ENCODE assay signal across 10 mouse cellular contexts in the genomic region with DNA sequence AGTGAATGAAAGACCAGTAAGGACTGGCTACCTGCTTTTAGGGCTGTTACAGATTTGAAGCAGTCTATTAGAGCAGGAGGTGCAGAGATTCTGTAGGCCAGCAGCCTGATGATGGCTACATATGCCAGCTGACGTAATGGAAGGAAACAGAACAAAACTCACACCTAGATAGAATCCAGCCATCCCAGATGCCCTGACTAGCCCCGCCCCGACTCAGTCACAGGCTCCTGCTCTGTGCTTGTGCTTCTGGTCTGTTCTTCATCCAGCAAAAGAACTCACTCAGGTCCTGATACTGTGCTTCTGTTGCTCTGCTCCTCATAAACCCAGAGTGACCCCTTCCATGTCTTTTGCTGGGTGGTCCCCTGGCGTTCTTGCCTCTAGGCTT. TPM values are rescaled to one million over a fixed set of nuclear protein-coding genes. Genes with fewer than 3 reads are reported as not detected.
DNase-seq lines count a peak whose midpoint lies in the region; ATAC-seq and TF ChIP-seq lines count a peak whose summit lies in the region.
"Had no signal": no experiment of that assay in that cellular context is flagged by ENCODE, and none has a peak within 500 bp of the region (broad histone marks: within the 10 kb centered on the region; RNA-seq: fewer than 3 reads in every experiment).

No protein-coding gene starts in this region.

- peak; percentile 58 for DNase-seq in intestine, embryonic 14.5 days (ENCODE audit: low spot score)
- peak; percentile 48 for DNase-seq in lung, postnatal 10 days
- DNase-seq in lung, postnatal 14 days, result no peak
- no peak for DNase-seq in heart, postnatal 0 days (ENCODE audit: low spot score)
- no peak for DNase-seq in neural tube, embryonic 10.5 days (ENCODE audit: extremely low spot score, low spot score)

- H3K9me3 ChIP-seq in intestine, embryonic 14.5 days (ENCODE audit: control insufficient read depth, low read length), result no peaks in the 10 kb centered on the region
- H3K9me3 ChIP-seq in intestine, postnatal 0 days (ENCODE audit: control insufficient read depth), result no peaks in the 10 kb centered on the region
- no peaks in the 10 kb centered on the region for H3K9me3 ChIP-seq in heart, postnatal 0 days (replicated peaks; ENCODE audit: control insufficient read depth, low read length)
- no peaks in the 10 kb centered on the region for H3K9me3 ChIP-seq in stomach, embryonic 16.5 days (replicated peaks; ENCODE audit: control insufficient read depth, low read length)
- H3K9me3 ChIP-seq in hindbrain, embryonic 12.5 days (replicated peaks), result no peaks in the 10 kb centered on the region
- H3K9me3 ChIP-seq: megakaryocyte, embryonic 14.5 days; neural tube, embryonic 13.5 days had no signal

- H3K36me3 ChIP-seq in intestine, embryonic 14.5 days (ENCODE audit: control insufficient read depth, insufficient read depth, low read length), result no peaks in the 10 kb centered on the region
- no peaks in the 10 kb centered on the region for H3K36me3 ChIP-seq in intestine, postnatal 0 days (ENCODE audit: control insufficient read depth, insufficient read depth)
- H3K36me3 ChIP-seq in heart, postnatal 0 days (replicated peaks; ENCODE audit: control insufficient read depth, insufficient read depth, low read length), result no peaks in the 10 kb centered on the region
- H3K36me3 ChIP-seq in stomach, embryonic 16.5 days (ENCODE audit: control insufficient read depth, insufficient read depth, low read length), result no peaks in the 10 kb centered on the region
- H3K36me3 ChIP-seq in hindbrain, embryonic 12.5 days, result no peaks in the 10 kb centered on the region
- H3K36me3 ChIP-seq: neural tube, embryonic 13.5 days had no signal

- TF ChIP-seq EP300 in heart, postnatal 0 days (IDR thresholded peaks at IDR 0.05; ENCODE audit: low read depth), result no peak

- no peak overlapping the region for H3K4me2 ChIP-seq in intestine, embryonic 14.5 days (ENCODE audit: low read length)
- H3K4me2 ChIP-seq in intestine, postnatal 0 days (replicated peaks; ENCODE audit: low read depth), result no peak overlapping the region
- H3K4me2 ChIP-seq in heart, postnatal 0 days (ENCODE audit: low read depth, low read length), result no peak overlapping the region
- H3K4me2 ChIP-seq in stomach, embryonic 16.5 days (ENCODE audit: low read depth, low read length), result no peak overlapping the region
- no peak overlapping the region for H3K4me2 ChIP-seq in hindbrain, embryonic 12.5 days (replicated peaks)
- H3K4me2 ChIP-seq: neural tube, embryonic 13.5 days had no signal

- peak overlapping the region; percentile 69 for H3K27ac ChIP-seq in intestine, embryonic 14.5 days (ENCODE audit: low read depth)
- no peak overlapping the region for H3K27ac ChIP-seq in intestine, postnatal 0 days (ENCODE audit: low read depth, low read length)
- peak overlapping the region; percentile 53 for H3K27ac ChIP-seq in heart, postnatal 0 days (ENCODE audit: low read depth)
- H3K27ac ChIP-seq in stomach, embryonic 16.5 days (ENCODE audit: low read length), result peak overlapping the region; percentile 81
- no peak overlapping the region for H3K27ac ChIP-seq in hindbrain, embryonic 12.5 days
- H3K27ac ChIP-seq: neural tube, embryonic 13.5 days had no signal

- TF ChIP-seq CTCF in intestine, postnatal 0 days (IDR thresholded peaks at IDR 0.05; ENCODE audit: low read depth), result no peak
- no peak for TF ChIP-seq CTCF in heart, postnatal 0 days (IDR thresholded peaks at IDR 0.05; ENCODE audit: low read depth)

- no peak overlapping the region for H3K9ac ChIP-seq in intestine, embryonic 14.5 days (ENCODE audit: low read length)
- H3K9ac ChIP-seq in intestine, postnatal 0 days (ENCODE audit: low read depth, low read length), result no peak overlapping the region
- H3K9ac ChIP-seq in heart, postnatal 0 days (replicated peaks; ENCODE audit: low read depth, low read length), result no peak overlapping the region
- H3K9ac ChIP-seq in stomach, embryonic 16.5 days (ENCODE audit: low read length), result peak overlapping the region; percentile 36; the same call in 1 of the 2 replicates
- no peak overlapping the region for H3K9ac ChIP-seq in hindbrain, embryonic 12.5 days
- H3K9ac ChIP-seq: neural tube, embryonic 13.5 days had no signal

- WGBS in intestine, embryonic 14.5 days, result 48% methylated on average over 4 of the region's 4 CpGs
- WGBS in intestine, postnatal 0 days, result 64% methylated on average over 4 of the region's 4 CpGs
- 43% methylated on average over 4 of the region's 4 CpGs for WGBS in heart, postnatal 0 days
- WGBS in stomach, embryonic 16.5 days, result 43% methylated on average over 4 of the region's 4 CpGs
- 82% methylated on average over 4 of the region's 4 CpGs for WGBS in hindbrain, embryonic 12.5 days

- ATAC-seq in intestine, embryonic 14.5 days (replicated peaks; ENCODE audit: low FRiP score, low TSS enrichment, low read depth), result no peak
- no peak for ATAC-seq in intestine, postnatal 0 days
- no peak for ATAC-seq in heart, postnatal 0 days (ENCODE audit: insufficient read depth, low read depth)
- ATAC-seq in stomach, embryonic 16.5 days (ENCODE audit: insufficient read depth, low FRiP score), result peak; percentile 18; the same call in 1 of the 2 replicates
- no peak for ATAC-seq in hindbrain, embryonic 12.5 days (ENCODE audit: low FRiP score)

- no peaks in the 10 kb centered on the region for H3K27me3 ChIP-seq in intestine, embryonic 14.5 days (replicated peaks; ENCODE audit: control insufficient read depth, insufficient read depth, low read length)
- no peaks in the 10 kb centered on the region for H3K27me3 ChIP-seq in intestine, postnatal 0 days (replicated peaks; ENCODE audit: control insufficient read depth, insufficient read depth, low read length)
- H3K27me3 ChIP-seq in heart, postnatal 0 days (ENCODE audit: control insufficient read depth, insufficient read depth, low read length), result no peaks in the 10 kb centered on the region
- H3K27me3 ChIP-seq in stomach, embryonic 16.5 days (ENCODE audit: control insufficient read depth, insufficient read depth, low read length), result no peaks in the 10 kb centered on the region
- H3K27me3 ChIP-seq in hindbrain, embryonic 12.5 days, result no peaks in the 10 kb centered on the region
- H3K27me3 ChIP-seq: megakaryocyte, embryonic 14.5 days; neural tube, embryonic 13.5 days had no signal

- H3K4me3 ChIP-seq in intestine, embryonic 14.5 days (ENCODE audit: low read depth, low read length), result no peak overlapping the region
- H3K4me3 ChIP-seq in intestine, postnatal 0 days (ENCODE audit: low read depth, low read length), result no peak overlapping the region
- H3K4me3 ChIP-seq in heart, postnatal 0 days (ENCODE audit: low read depth, low read length), result no peak overlapping the region
- no peak overlapping the region for H3K4me3 ChIP-seq in stomach, embryonic 16.5 days (replicated peaks; ENCODE audit: low read length)
- no peak overlapping the region for H3K4me3 ChIP-seq in hindbrain, embryonic 12.5 days
- H3K4me3 ChIP-seq: megakaryocyte, embryonic 14.5 days; neural tube, embryonic 13.5 days had no signal

- peaks cover 33% of the 10 kb centered on the region for H3K4me1 ChIP-seq in intestine, embryonic 14.5 days (replicated peaks; ENCODE audit: control insufficient read depth, insufficient read depth, low read length)
- no peaks in the 10 kb centered on the region for H3K4me1 ChIP-seq in intestine, postnatal 0 days (replicated peaks; ENCODE audit: control insufficient read depth, insufficient read depth, low read length)
- H3K4me1 ChIP-seq in heart, postnatal 0 days (ENCODE audit: control insufficient read depth, insufficient read depth), result peaks cover 16% of the 10 kb centered on the region
- H3K4me1 ChIP-seq in stomach, embryonic 16.5 days (ENCODE audit: control insufficient read depth, insufficient read depth, low read length), result peaks cover 30% of the 10 kb centered on the region
- peaks cover 16% of the 10 kb centered on the region for H3K4me1 ChIP-seq in hindbrain, embryonic 12.5 days

RNA-seq across cellular contexts. Expression of gene Ift122, which starts 3.1 kb away (rescaled TPM):
- polyA plus RNA-seq in intestine, embryonic 14.5 days (2014; fragmentation: Nextera tagmentation; extraction: Ambion mirVana), result 18.4 and 21.5 TPM in 2 replicates
- polyA plus RNA-seq in intestine, postnatal 0 days (2015; fragmentation: Nextera tagmentation; extraction: Ambion mirVana), result 3.0 and 3.1 TPM in 2 replicates
- 17.8 and 25.8 TPM in 2 replicates for total RNA-seq in heart, postnatal 0 days (2014; rRNA removed; ENCODE audit: low replicate concordance)
- 13.3 and 13.5 TPM in 2 replicates for polyA plus RNA-seq in heart, postnatal 0 days (2015; fragmentation: Nextera tagmentation; extraction: Ambion mirVana)
- polyA plus RNA-seq in stomach, embryonic 16.5 days (2015; fragmentation: Nextera tagmentation; extraction: Ambion mirVana), result 21.0 and 21.1 TPM in 2 replicates
- polyA plus RNA-seq in hindbrain, embryonic 12.5 days (2016; fragmentation: Nextera tagmentation; extraction: Ambion mirVana), result 28.4 and 31.5 TPM in 2 replicates

RNA-seq across cellular contexts. Expression of gene Mbd4, which starts 3.2 kb away (rescaled TPM):
- polyA plus RNA-seq in intestine, embryonic 14.5 days (2014; fragmentation: Nextera tagmentation; extraction: Ambion mirVana), result 14.7 and 18.4 TPM in 2 replicates
- 3.4 and 3.5 TPM in 2 replicates for polyA plus RNA-seq in intestine, postnatal 0 days (2015; fragmentation: Nextera tagmentation; extraction: Ambion mirVana)
- 1.2 and 1.5 TPM in 2 replicates for total RNA-seq in heart, postnatal 0 days (2014; rRNA removed; ENCODE audit: low replicate concordance)
- 3.4 and 4.8 TPM in 2 replicates for polyA plus RNA-seq in heart, postnatal 0 days (2015; fragmentation: Nextera tagmentation; extraction: Ambion mirVana)
- polyA plus RNA-seq in stomach, embryonic 16.5 days (2015; fragmentation: Nextera tagmentation; extraction: Ambion mirVana), result 14.9 and 15.0 TPM in 2 replicates
- 19.8 and 22.4 TPM in 2 replicates for polyA plus RNA-seq in hindbrain, embryonic 12.5 days (2016; fragmentation: Nextera tagmentation; extraction: Ambion mirVana)

RNA-seq across cellular contexts. Expression of gene Efcab12, which starts 18.1 kb away (rescaled TPM):
- 0.67 and 0.69 TPM in 2 replicates for polyA plus RNA-seq in intestine, embryonic 14.5 days (2014; fragmentation: Nextera tagmentation; extraction: Ambion mirVana)
- 0.05 and 0.18 TPM in 2 replicates for polyA plus RNA-seq in intestine, postnatal 0 days (2015; fragmentation: Nextera tagmentation; extraction: Ambion mirVana)
- 1.5 TPM in 1 of 2 replicates, not detected in the other for total RNA-seq in heart, postnatal 0 days (2014; rRNA removed; ENCODE audit: low replicate concordance)
- polyA plus RNA-seq in heart, postnatal 0 days (2015; fragmentation: Nextera tagmentation; extraction: Ambion mirVana), result 0.29 and 0.30 TPM in 2 replicates
- polyA plus RNA-seq in stomach, embryonic 16.5 days (2015; fragmentation: Nextera tagmentation; extraction: Ambion mirVana), result 0.60 and 0.65 TPM in 2 replicates
- 2.3 TPM in 2 replicates for polyA plus RNA-seq in hindbrain, embryonic 12.5 days (2016; fragmentation: Nextera tagmentation; extraction: Ambion mirVana)

RNA-seq across cellular contexts. Expression of gene Rpl32, which starts 47.8 kb away (rescaled TPM):
- polyA plus RNA-seq in intestine, embryonic 14.5 days (2014; fragmentation: Nextera tagmentation; extraction: Ambion mirVana), result 2,668 and 2,809 TPM in 2 replicates
- polyA plus RNA-seq in intestine, postnatal 0 days (2015; fragmentation: Nextera tagmentation; extraction: Ambion mirVana), result 1,370 and 1,375 TPM in 2 replicates
- 1,019 and 1,034 TPM in 2 replicates for total RNA-seq in heart, postnatal 0 days (2014; rRNA removed; ENCODE audit: low replicate concordance)
- polyA plus RNA-seq in heart, postnatal 0 days (2015; fragmentation: Nextera tagmentation; extraction: Ambion mirVana), result 1,074 and 1,115 TPM in 2 replicates
- polyA plus RNA-seq in stomach, embryonic 16.5 days (2015; fragmentation: Nextera tagmentation; extraction: Ambion mirVana), result 1,851 and 2,115 TPM in 2 replicates
- 1,424 and 1,629 TPM in 2 replicates for polyA plus RNA-seq in hindbrain, embryonic 12.5 days (2016; fragmentation: Nextera tagmentation; extraction: Ambion mirVana)

Comparison
In these comparisons a context has a peak if more than half of its experiments do, and no peak if none do; other contexts are left out.
1. DNase-seq: peak in intestine, embryonic 14.5 days (single experiment) and lung, postnatal 10 days (single experiment); none in lung, postnatal 14 days (single experiment), heart, postnatal 0 days (single experiment) and neural tube, embryonic 10.5 days (single experiment).
2. H3K27ac ChIP-seq: peak in intestine, embryonic 14.5 days (single experiment), heart, postnatal 0 days (single experiment) and stomach, embryonic 16.5 days (single experiment); none in intestine, postnatal 0 days (single experiment) and hindbrain, embryonic 12.5 days (single experiment).